In genomic region chr19:7548924-7549323, GRCm38 (mm10) we compare ENCODE assay signal across 21 mouse cellular contexts. TPM values are rescaled to one million over a fixed set of nuclear protein-coding genes. Genes with fewer than 3 reads are reported as not detected.
DNase-seq lines count a peak whose midpoint lies in the region; ATAC-seq and TF ChIP-seq lines count a peak whose summit lies in the region.
"Had no signal": no experiment of that assay in that cellular context is flagged by ENCODE, and none has a peak within 500 bp of the region (broad histone marks: within the 10 kb centered on the region; RNA-seq: fewer than 3 reads in every experiment).

No protein-coding gene starts in this region.

- ATAC-seq in midbrain, embryonic 11.5 days (ENCODE audit: low FRiP score) = no peak
- ATAC-seq in midbrain, embryonic 13.5 days = no peak
- ATAC-seq: activated CD4-positive, CD25-positive, alpha-beta regulatory T cell, adult 4 months; CD4-positive, CD25-positive, alpha-beta regulatory T cell, adult 4 months; Patski had no signal

- DNase-seq in midbrain, embryonic 11.5 days (ENCODE audit: low spot score, missing footprints) = peak; percentile 57
- DNase-seq in MEL (ENCODE audit: low read depth, low spot score) = no peak
- DNase-seq in frontal cortex, postnatal 25 days (ENCODE audit: low spot score in 2 of 2) = no peak
- DNase-seq: adrenal gland, adult 2 months; adrenal gland, adult 8-10 months; adrenal gland, postnatal 10 days; adrenal gland, postnatal 14 days; adrenal gland, postnatal 25 days; adrenal gland, postnatal 36 days; B cell, adult 2 months; cerebellum, adult 11 months; cerebellum, adult 11-12 months; cerebellum, adult 18-20 months; cerebellum, adult 2 months had no signal

- H3K4me3 ChIP-seq in midbrain, embryonic 11.5 days (ENCODE audit: low read depth, low read length) = no peak overlapping the region
- no peak overlapping the region for H3K4me3 ChIP-seq in midbrain, embryonic 13.5 days (replicated peaks)
- H3K4me3 ChIP-seq in MEL (ENCODE audit: control insufficient read depth in 1 of 2, insufficient read depth in 1 of 2, low read depth in 2 of 2, low read length in 2 of 2) = no peak overlapping the region

- no peak overlapping the region for H3K27ac ChIP-seq in midbrain, embryonic 11.5 days (ENCODE audit: low read depth, low read length)
- no peak overlapping the region for H3K27ac ChIP-seq in midbrain, embryonic 13.5 days
- H3K27ac ChIP-seq in MEL (ENCODE audit: control insufficient read depth, low read depth, low read length) = no peak overlapping the region

- 85% methylated on average over 3 of the region's 3 CpGs for WGBS in midbrain, embryonic 11.5 days
- WGBS in midbrain, embryonic 13.5 days = 94% methylated on average over 3 of the region's 3 CpGs

- H3K9ac ChIP-seq in midbrain, embryonic 11.5 days (ENCODE audit: low read length) = no peak overlapping the region
- H3K9ac ChIP-seq in midbrain, embryonic 13.5 days (replicated peaks) = no peak overlapping the region
- no peak overlapping the region for H3K9ac ChIP-seq in MEL (ENCODE audit: control insufficient read depth, low read depth, low read length, poor library complexity, severe bottlenecking)

- no peak overlapping the region for H3K4me2 ChIP-seq in midbrain, embryonic 11.5 days
- no peak overlapping the region for H3K4me2 ChIP-seq in midbrain, embryonic 13.5 days (replicated peaks)

- peak in 1 of 2 experiments; percentile 24; a peak in 1 of 4 replicates for TF ChIP-seq EP300 in MEL (IDR thresholded peaks at IDR 0.05; ENCODE audit: low read depth in 1 of 2, low read length in 2 of 2)

- no peak for TF ChIP-seq RAD21 in MEL (IDR thresholded peaks at IDR 0.05; ENCODE audit: low read depth, low read length)

- TF ChIP-seq POLR2A in MEL (IDR thresholded peaks at IDR 0.05; ENCODE audit: control insufficient read depth in 1 of 2, insufficient read depth in 1 of 2, low read depth in 1 of 2, low read length in 2 of 2, poor library complexity in 1 of 2) = no peak

- no peaks in the 10 kb centered on the region for H3K36me3 ChIP-seq in midbrain, embryonic 11.5 days (ENCODE audit: control insufficient read depth, insufficient read depth, low read length)
- H3K36me3 ChIP-seq in midbrain, embryonic 13.5 days = no peaks in the 10 kb centered on the region
- H3K36me3 ChIP-seq in MEL (ENCODE audit: control insufficient read depth in 1 of 2, insufficient read depth in 2 of 2, low read length in 2 of 2) = peaks cover 0 to 22% of the 10 kb centered on the region in 2 experiments; a peak in 2 of 4 replicates
- H3K36me3 ChIP-seq: G1E had no signal

- H3K79me2 ChIP-seq in MEL (ENCODE audit: control insufficient read depth, insufficient read depth, low read length, poor library complexity) = no peaks in the 10 kb centered on the region

- no peaks in the 10 kb centered on the region for H3K27me3 ChIP-seq in midbrain, embryonic 11.5 days (ENCODE audit: control insufficient read depth, insufficient read depth, low read length)
- H3K27me3 ChIP-seq in midbrain, embryonic 13.5 days = no peaks in the 10 kb centered on the region
- no peaks in the 10 kb centered on the region for H3K27me3 ChIP-seq in MEL (ENCODE audit: control insufficient read depth in 1 of 2, insufficient read depth in 2 of 2, low read length in 2 of 2)
- H3K27me3 ChIP-seq: Patski had no signal

- TF ChIP-seq CTCF in MEL (IDR thresholded peaks at IDR 0.05 in 2 of 3, conservative IDR thresholded peaks at IDR 0.05 in 1 of 3; ENCODE audit: control insufficient read depth in 1 of 3, insufficient read depth in 1 of 3, low read depth in 2 of 3, low read length in 3 of 3, poor library complexity in 1 of 3, severe bottlenecking in 1 of 3) = no peak

- no peaks in the 10 kb centered on the region for H3K4me1 ChIP-seq in midbrain, embryonic 11.5 days (ENCODE audit: control insufficient read depth, insufficient read depth, low read length)
- H3K4me1 ChIP-seq in midbrain, embryonic 13.5 days (replicated peaks) = no peaks in the 10 kb centered on the region
- H3K4me1 ChIP-seq in MEL (ENCODE audit: control insufficient read depth in 1 of 2, insufficient read depth in 2 of 2, low read length in 2 of 2) = peaks cover 21% of the 10 kb centered on the region in 2 experiments

- no peaks in the 10 kb centered on the region for H3K9me3 ChIP-seq in midbrain, embryonic 11.5 days (ENCODE audit: control insufficient read depth, low read length)
- no peaks in the 10 kb centered on the region for H3K9me3 ChIP-seq in midbrain, embryonic 13.5 days
- H3K9me3 ChIP-seq in MEL (replicated peaks; ENCODE audit: insufficient read depth, low read length) = no peaks in the 10 kb centered on the region
- H3K9me3 ChIP-seq: G1E had no signal

TF ChIP-seq in MEL, 35 proteins besides CTCF, POLR2A, EP300 and RAD21:
- TF ChIP-seq GATA1 (IDR thresholded peaks at IDR 0.05; ENCODE audit: low read depth, low read length) = peak; percentile 52
- no peak for TF ChIP-seq CHD2 (IDR thresholded peaks at IDR 0.05; ENCODE audit: low read length)
- TF ChIP-seq ZKSCAN1 (IDR thresholded peaks at IDR 0.05; ENCODE audit: low read depth, low read length) = no peak
- no peak for TF ChIP-seq GABPA (IDR thresholded peaks at IDR 0.05; ENCODE audit: low read depth, low read length)
- TF ChIP-seq USF1 (IDR thresholded peaks at IDR 0.05; ENCODE audit: low read depth, low read length) = no peak
- peak; percentile 22; the same call in 1 of the 2 replicates for TF ChIP-seq ETS1 (IDR thresholded peaks at IDR 0.05; ENCODE audit: low read depth, low read length)
TF ChIP-seq in MEL: peak in this region for 2.

RNA-seq across cellular contexts. Expression of gene Pla2g16, which starts 8.3 kb away (rescaled TPM):
- 2.3 and 3.2 TPM in 2 replicates for polyA plus RNA-seq in midbrain, embryonic 11.5 days (2014; fragmentation: Nextera tagmentation; extraction: Ambion mirVana)
- 1.3 and 2.6 TPM in 2 replicates for polyA plus RNA-seq in midbrain, embryonic 13.5 days (2015; fragmentation: Nextera tagmentation; extraction: Ambion mirVana)
- 16.3 and 19.0 TPM in 2 replicates for total RNA-seq in MEL (2012; rRNA removed)
- 10 to 100 TPM in 1 of 2 experiments, not detected in 1; 24.7 TPM for polyA plus RNA-seq in MEL (2012; ENCODE audit: insufficient read depth in 1 of 2, insufficient read length in 2 of 2, low read depth in 1 of 2, low replicate concordance in 2 of 2, missing spikeins in 1 of 2)
- polyA plus RNA-seq: G1E had no signal

RNA-seq across cellular contexts. Expression of gene Atl3, which starts 55.1 kb away (rescaled TPM):
- 6.3 and 8.5 TPM in 2 replicates for polyA plus RNA-seq in midbrain, embryonic 11.5 days (2014; fragmentation: Nextera tagmentation; extraction: Ambion mirVana)
- 6.0 and 6.3 TPM in 2 replicates for polyA plus RNA-seq in midbrain, embryonic 13.5 days (2015; fragmentation: Nextera tagmentation; extraction: Ambion mirVana)
- 12.7 and 16.4 TPM in 2 replicates for total RNA-seq in MEL (2012; rRNA removed)
- polyA plus RNA-seq in MEL (2012; ENCODE audit: insufficient read depth in 1 of 2, insufficient read length in 2 of 2, low read depth in 1 of 2, low replicate concordance in 2 of 2, missing spikeins in 1 of 2) = 10 to 100 TPM in 1 of 2 experiments, not detected in 1; 15.3 TPM

RNA-seq across cellular contexts. Expression of gene Lgals12, which starts 58.1 kb away (rescaled TPM):
- not detected in 2 replicates for polyA plus RNA-seq in midbrain, embryonic 11.5 days (2014; fragmentation: Nextera tagmentation; extraction: Ambion mirVana)
- 0.15 and 0.22 TPM in 2 replicates for polyA plus RNA-seq in midbrain, embryonic 13.5 days (2015; fragmentation: Nextera tagmentation; extraction: Ambion mirVana)
- not detected in 2 replicates for total RNA-seq in MEL (2012; rRNA removed)
- not detected for polyA plus RNA-seq in MEL (2012; ENCODE audit: insufficient read depth in 1 of 2, insufficient read length in 2 of 2, low read depth in 1 of 2, low replicate concordance in 2 of 2, missing spikeins in 1 of 2)
- total RNA-seq: CH12.LX, G1E had no signal
- polyA plus RNA-seq: activated CD4-positive, CD25-positive, alpha-beta regulatory T cell, adult 4 months; C2C12; CD4-positive, CD25-positive, alpha-beta regulatory T cell, adult 4 months; G1E; Patski had no signal
